Mouse (Mus musculus) CH12.LX (cell line): Measurements from ENCODE around the gene Srgap3. TPM values are rescaled to one million over a fixed set of nuclear protein-coding genes. Genes with fewer than 3 reads are reported as not detected.

Experiments used
- DNase-seq: peaks from one replicate; pipeline ENCODE4 v3.0.0-alpha.2; 2013; ENCODE audit errors: extremely low read depth
- H3K27ac ChIP-seq: 2 replicates; pipeline ENCODE4 v1.5.1; 2012; ENCODE audit warnings: low read depth, mild to moderate bottlenecking, control low read depth, moderate library complexity; ENCODE audit not compliant: insufficient read depth
- H3K27me3 ChIP-seq: replicated peaks from 2 replicates; pipeline ENCODE3; 2012; ENCODE audit warnings: inconsistent platforms
- H3K36me3 ChIP-seq, 2 experiments: replicated peaks in 1 of 2; 2 replicates each; pipeline versions ENCODE3 to v1.6.1; 2012; ENCODE audit warnings: inconsistent platforms in 1 of 2, low read length in 1 of 2, mild to moderate bottlenecking in 1 of 2, mixed read lengths in 1 of 2, moderate library complexity in 1 of 2; ENCODE audit not compliant: control insufficient read depth in 1 of 2, insufficient read depth in 1 of 2
- H3K4me1 ChIP-seq, 2 experiments: 2 replicates each; pipeline ENCODE4 v1.6.1; 2012; ENCODE audit warnings: inconsistent platforms in 1 of 2, moderate library complexity in 1 of 2; ENCODE audit not compliant: insufficient read depth in 2 of 2, control insufficient read depth in 1 of 2
- H3K4me2 ChIP-seq: 2 replicates; pipeline ENCODE4 v1.6.1; 2012; ENCODE audit warnings: low read depth, mild to moderate bottlenecking, control low read depth; ENCODE audit not compliant: poor library complexity, insufficient read depth, severe bottlenecking
- H3K4me3 ChIP-seq, 3 experiments: fragments of 150-350 bp in 1 of 3; sonication (generic) in 1 of 3; replicated peaks in 1 of 3; 2 replicates each; pipeline versions ENCODE3 to v1.5.1; 2011 to 2012; ENCODE audit warnings: low read depth in 2 of 3, low read length in 2 of 3, mild to moderate bottlenecking in 2 of 3, moderate library complexity in 2 of 3, control low read depth in 1 of 3, improper control_type of control experiment in 1 of 3, inconsistent platforms in 1 of 3, mixed read lengths in 1 of 3; ENCODE audit not compliant: poor library complexity in 1 of 3
- H3K79me2 ChIP-seq: replicated peaks from 2 replicates; pipeline ENCODE4 v1.6.1; 2012; ENCODE audit warnings: mild to moderate bottlenecking, moderate library complexity; ENCODE audit not compliant: control insufficient read depth, poor library complexity, insufficient read depth, severe bottlenecking; ENCODE audit errors: extremely low read depth
- H3K9ac ChIP-seq: 2 replicates; pipeline ENCODE4 v1.6.1; 2012; ENCODE audit warnings: low read depth, mild to moderate bottlenecking, control low read depth, moderate library complexity; ENCODE audit not compliant: insufficient read depth
- H3K9me3 ChIP-seq: replicated peaks from 2 replicates; pipeline ENCODE3; 2012; ENCODE audit warnings: low read length, inconsistent platforms, mixed read lengths
- BHLHE40 ChIP-seq: IDR thresholded peaks from 2 replicates; pipeline ENCODE4 v1.6.1; 2011; ENCODE audit warnings: mild to moderate bottlenecking, low read depth, low read length, improper control_type of control experiment
- E2F4 ChIP-seq: IDR thresholded peaks from 2 replicates; pipeline ENCODE4 v1.6.1; 2011; ENCODE audit warnings: low read depth, low read length, improper control_type of control experiment; ENCODE audit not compliant: insufficient replicate concordance
- ELF1 ChIP-seq: IDR thresholded peaks from 2 replicates; pipeline ENCODE4 v1.6.1; 2014; ENCODE audit warnings: low read depth, mild to moderate bottlenecking, inconsistent platforms, low read length, improper control_type of control experiment
- EP300 ChIP-seq: IDR thresholded peaks from 2 replicates; pipeline ENCODE4 v1.6.1; 2011; ENCODE audit warnings: low read length, improper control_type of control experiment
- ETS1 ChIP-seq: conservative IDR thresholded peaks from 2 replicates; pipeline ENCODE4 v1.6.1; 2012; ENCODE audit warnings: low read depth, mild to moderate bottlenecking, inconsistent platforms, low read length, improper control_type of control experiment, moderate library complexity
- HCFC1 ChIP-seq: IDR thresholded peaks from 2 replicates; pipeline ENCODE4 v1.6.1; 2012; ENCODE audit warnings: low read depth, mild to moderate bottlenecking, inconsistent platforms, low read length, improper control_type of control experiment
- IRF4 ChIP-seq: IDR thresholded peaks from 2 replicates; pipeline ENCODE4 v1.6.1; 2014; ENCODE audit warnings: low read depth, mild to moderate bottlenecking, inconsistent platforms, low read length, improper control_type of control experiment
- JUN ChIP-seq: IDR thresholded peaks from 2 replicates; pipeline ENCODE4 v1.6.1; 2011; ENCODE audit warnings: low read depth, mild to moderate bottlenecking, low read length, improper control_type of control experiment, moderate library complexity; ENCODE audit not compliant: insufficient read depth
- JUND ChIP-seq: conservative IDR thresholded peaks from 2 replicates; pipeline ENCODE4 v1.6.1; 2011; ENCODE audit warnings: low read depth, low read length, improper control_type of control experiment
- KAT2A ChIP-seq: IDR thresholded peaks from 2 replicates; pipeline ENCODE4 v1.6.1; 2012; ENCODE audit warnings: low read length, improper control_type of control experiment, inconsistent platforms; ENCODE audit not compliant: insufficient replicate concordance
- MAFK ChIP-seq: IDR thresholded peaks from 2 replicates; pipeline ENCODE4 v1.6.1; 2011; ENCODE audit warnings: low read length, improper control_type of control experiment; ENCODE audit not compliant: insufficient replicate concordance
- MAZ ChIP-seq: IDR thresholded peaks from 2 replicates; pipeline ENCODE4 v1.6.1; 2012; ENCODE audit warnings: low read depth, mild to moderate bottlenecking, inconsistent platforms, low read length, improper control_type of control experiment, moderate library complexity
- MEF2A ChIP-seq: IDR thresholded peaks from 2 replicates; pipeline ENCODE4 v1.6.1; 2014; ENCODE audit warnings: low read depth, mild to moderate bottlenecking, inconsistent platforms, low read length, improper control_type of control experiment, borderline replicate concordance
- MXI1 ChIP-seq: IDR thresholded peaks from 2 replicates; pipeline ENCODE4 v1.6.1; 2011; ENCODE audit warnings: mild to moderate bottlenecking, low read depth, low read length, improper control_type of control experiment
- NELFE ChIP-seq: IDR thresholded peaks from 2 replicates; pipeline ENCODE4 v1.6.1; 2011; ENCODE audit warnings: low read depth, low read length, improper control_type of control experiment
- NRF1 ChIP-seq: IDR thresholded peaks from 2 replicates; pipeline ENCODE4 v1.6.1; 2014; ENCODE audit warnings: low read depth, mild to moderate bottlenecking, inconsistent platforms, low read length, improper control_type of control experiment, moderate library complexity
- RAD21 ChIP-seq: IDR thresholded peaks from 2 replicates; pipeline ENCODE4 v1.6.1; 2011; ENCODE audit warnings: low read depth, mild to moderate bottlenecking, low read length, improper control_type of control experiment, moderate library complexity
- RCOR1 ChIP-seq: conservative IDR thresholded peaks from 2 replicates; pipeline ENCODE4 v1.6.1; 2012; ENCODE audit warnings: low read depth, mild to moderate bottlenecking, inconsistent platforms, low read length, improper control_type of control experiment
- SIN3A ChIP-seq: IDR thresholded peaks from 2 replicates; pipeline ENCODE4 v1.6.1; 2012; ENCODE audit warnings: low read length, improper control_type of control experiment, inconsistent platforms
- TBP ChIP-seq: conservative IDR thresholded peaks from 2 replicates; pipeline ENCODE4 v1.6.1; 2011; ENCODE audit warnings: low read depth, low read length, improper control_type of control experiment
- TCF12 ChIP-seq: IDR thresholded peaks from 2 replicates; pipeline ENCODE4 v1.6.1; 2014; ENCODE audit warnings: low read depth, mild to moderate bottlenecking, inconsistent platforms, low read length, improper control_type of control experiment
- UBTF ChIP-seq: IDR thresholded peaks from 2 replicates; pipeline ENCODE4 v1.6.1; 2012; ENCODE audit warnings: low read depth, mild to moderate bottlenecking, inconsistent platforms, low read length, improper control_type of control experiment, moderate library complexity
- USF1 ChIP-seq: IDR thresholded peaks from 2 replicates; pipeline ENCODE4 v1.6.1; 2014; ENCODE audit warnings: low read depth, mild to moderate bottlenecking, inconsistent platforms, low read length, improper control_type of control experiment
- ZC3H11A ChIP-seq: IDR thresholded peaks from 2 replicates; pipeline ENCODE4 v1.6.1; 2012; ENCODE audit warnings: low read depth, mild to moderate bottlenecking, inconsistent platforms, low read length, improper control_type of control experiment
- ZKSCAN1 ChIP-seq: IDR thresholded peaks from 2 replicates; pipeline ENCODE4 v1.6.1; 2012; ENCODE audit warnings: low read depth, inconsistent platforms, low read length, improper control_type of control experiment, borderline replicate concordance
- ZMIZ1 ChIP-seq: IDR thresholded peaks from 2 replicates; pipeline ENCODE4 v1.6.1; 2012; ENCODE audit warnings: low read depth, mild to moderate bottlenecking, inconsistent platforms, low read length, improper control_type of control experiment
- ZNF384 ChIP-seq: IDR thresholded peaks from 2 replicates; pipeline ENCODE4 v1.6.1; 2012; ENCODE audit warnings: low read depth, low read length, improper control_type of control experiment, inconsistent platforms
- dilution Hi-C: fragments of 300-500 bp; cut with MboI; formaldehyde crosslinking; loops from 2 replicates; pipeline ENCODE4 v1.14.3; 2020; ENCODE audit warnings: low sequenced_read_pairs; ENCODE audit not compliant: extremely low pct_unique_long_range_greater_than_20kb, extremely low pct_ligation_motif_present
- in situ Hi-C: fragments of 300-500 bp; cut with MboI; formaldehyde crosslinking; loops from 3 replicates; pipeline ENCODE4 v1.14.3; 2019; ENCODE audit warnings: low sequenced_read_pairs, low pct_ligation_motif_present, low pct_unique_long_range_greater_than_20kb, mixed read lengths
- polyA plus RNA-seq: library from polyadenylated mRNA; unstranded; fragments of >175 nt; gene quantifications from 2 replicates; pipeline ENCODE4 v1.2.1, GENCODE M21; 2012; ENCODE audit warnings: low read depth; ENCODE audit not compliant: insufficient read length
- total RNA-seq, 2 experiments: library from RNA; depleted of rRNA; stranded (reverse); fragments of 300-350 nt in 1 of 2; fragments of >200 nt in 1 of 2; gene quantifications; 2 replicates each; pipeline ENCODE4 v1.2.3; 2012 to 2014

The Srgap3 gene
- total and polyA plus RNA-seq, 3 experiments: 1.5 to 4.5 (median 2.1) TPM

- Histone ChIP-seq H3K9ac (no peak overlapping the region), H3K36me3 (peaks cover 0 to 28% of the 10 kb centered on the region in 2 experiments), H3K79me2 (no peaks in the 10 kb centered on the region), H3K27me3 (no peaks in the 10 kb centered on the region), H3K4me2 (no peak overlapping the region), H3K27ac (no peak overlapping the region), H3K9me3 (no peaks in the 10 kb centered on the region), H3K4me3 (no peak overlapping the region), H3K4me1 (peaks cover 6 to 17% of the 10 kb centered on the region in 2 experiments)
- DNase-seq: no peak
- dilution Hi-C loops: no loop called here
- TF ChIP-seq NELFE (no peak), MAFK (no peak), ELF1 (no peak), UBTF (no peak), TCF12 (no peak), ZMIZ1 (no peak), MAZ (no peak), HCFC1 (no peak), NRF1 (no peak), TBP (no peak), RCOR1 (no peak), KAT2A (no peak), ZKSCAN1 (no peak), ZNF384 (no peak), JUND (no peak), E2F4 (no peak), EP300 (no peak), ZC3H11A (no peak)
- in situ Hi-C loops: no loop called here
Observed at GRCm38 (mm10) chr6:112741766-112742165, 205.3 kb downstream of the Srgap3 start.

- no peak overlapping the region for H3K4me3 ChIP-seq
- in situ Hi-C loops (no loop called here), dilution Hi-C loops (no loop called here)
- no peak overlapping the region for H3K9ac ChIP-seq
- H3K4me1 ChIP-seq: peaks cover 6 to 17% of the 10 kb centered on the region in 2 experiments
- DNase-seq: peak; percentile 46
- H3K27ac ChIP-seq: no peak overlapping the region
- TF ChIP-seq MEF2A: no peak
- TF ChIP-seq UBTF: no peak
- TF ChIP-seq JUND: peak; percentile 70
- TF ChIP-seq USF1: no peak
- TF ChIP-seq IRF4: peak; percentile 76
- no peak for TF ChIP-seq SIN3A
- peak; percentile 76 for TF ChIP-seq BHLHE40
- peak; percentile 43 for TF ChIP-seq JUN
- TF ChIP-seq MXI1: no peak
- TF ChIP-seq EP300: peak; percentile 89
- TF ChIP-seq MAFK: no peak
- peak; percentile 24; the same call in 1 of the 2 replicates for TF ChIP-seq ETS1
- TF ChIP-seq TBP: no peak
- no peak for TF ChIP-seq RAD21
- TF ChIP-seq RCOR1: 0 out of 2 replicates have a peak, but pooled peaks have one; percentile 41
- H3K79me2 ChIP-seq: no peaks in the 10 kb centered on the region
- H3K36me3 ChIP-seq: peaks cover 0 to 36% of the 10 kb centered on the region in 2 experiments
- H3K27me3 ChIP-seq: no peaks in the 10 kb centered on the region
- H3K4me2 ChIP-seq: no peak overlapping the region
- H3K9me3 ChIP-seq: no peaks in the 10 kb centered on the region
Observed at GRCm38 (mm10) chr6:112739635-112740034, 207.4 kb downstream of the Srgap3 start.
